Mouse (Mus musculus) limb, embryonic 11.5 days (tissue): ENCODE results near the gene U2af1l4. TPM values are rescaled to one million over a fixed set of nuclear protein-coding genes. Genes with fewer than 3 reads are reported as not detected.

Experiments used
- ATAC-seq: fragments of 200-750 bp; cut with Nextera tagmentation; 2 replicates; pipeline ENCODE4 v1.8.0; 2017; ENCODE audit warnings: low read depth; ENCODE audit not compliant: insufficient number of reproducible peaks, low FRiP score, low TSS enrichment
- DNase-seq: peaks from one replicate; pipeline ENCODE4 v3.0.0-alpha.2; 2015; ENCODE audit warnings: low spot score
- H3K27ac ChIP-seq: fragments of 300-500 bp; sonication (generic); replicated peaks from 2 replicates; pipeline ENCODE4 v1.5.1; 2014; ENCODE audit warnings: low read depth, mild to moderate bottlenecking, low read length
- H3K27me3 ChIP-seq: fragments of 300-500 bp; sonication (generic); 2 replicates; pipeline ENCODE4 v1.6.1; 2014; ENCODE audit warnings: mild to moderate bottlenecking, low read length, mixed read lengths; ENCODE audit not compliant: control insufficient read depth, insufficient read depth
- H3K36me3 ChIP-seq: fragments of 300-500 bp; sonication (generic); 2 replicates; pipeline ENCODE4 v1.6.1; 2014; ENCODE audit warnings: mild to moderate bottlenecking, low read length, moderate library complexity, mixed read lengths; ENCODE audit not compliant: control insufficient read depth, insufficient read depth
- H3K4me1 ChIP-seq: fragments of 300-500 bp; sonication (generic); 2 replicates; pipeline ENCODE4 v1.6.1; 2014; ENCODE audit warnings: low read length, mixed read lengths; ENCODE audit not compliant: control insufficient read depth, insufficient read depth
- H3K4me2 ChIP-seq: fragments of 300-500 bp; sonication (generic); 2 replicates; pipeline ENCODE4 v1.6.1; 2014; ENCODE audit warnings: low read depth, mild to moderate bottlenecking, moderate library complexity; ENCODE audit not compliant: severe bottlenecking
- H3K4me3 ChIP-seq: fragments of 300-500 bp; sonication (generic); 2 replicates; pipeline ENCODE4 v1.5.1; 2014; ENCODE audit warnings: low read depth, low read length
- H3K9ac ChIP-seq: fragments of 300-500 bp; sonication (generic); 2 replicates; pipeline ENCODE4 v1.6.1; 2014; ENCODE audit warnings: mild to moderate bottlenecking, low read length
- H3K9me3 ChIP-seq: fragments of 300-500 bp; sonication (generic); 2 replicates; pipeline ENCODE4 v1.6.1; 2016; ENCODE audit warnings: low read length; ENCODE audit not compliant: control insufficient read depth
- WGBS: fragments of 180-500 bp; shearing (Covaris S2); extraction: QIAGEN DNeasy Blood & Tissue Kit; methylation state at CpG from one replicate; pipeline ENCODE4 v1.1.7; 2014; 5-methylcytosine and 5-hydroxymethylcytosine counted together
- polyA plus RNA-seq: library from polyadenylated mRNA; unstranded; fragments of >200 nt; fragmentation: Nextera tagmentation; extraction: Ambion mirVana; gene quantifications from 2 replicates; pipeline ENCODE4 v1.2.1, GENCODE M21; 2014

Gene U2af1l4
- polyA plus RNA-seq = 91.9 and 100 TPM in 2 replicates

- ATAC-seq = peak; percentile 84
- peak; percentile 96 for DNase-seq
- WGBS = under 1% methylated on average over 45 of the region's 45 CpGs
Observed at GRCm38 (mm10) chr7:30563117-30563905, at the start of gene U2af1l4, which contains the start of the genes Gm49396 and Psenen. Gene U2af1l4, plus strand, starts transcription at chr7:30563301. Gene Gm49396, plus strand, starts transcription at chr7:30563344. Gene Psenen, minus strand, starts transcription at chr7:30563627.

GRCm38 (mm10) chr7:30515003-30515760 lies 47.9 kb upstream of the U2af1l4 start:
- Histone ChIP-seq H3K9ac (no peak overlapping the region), H3K4me1 (no peaks in the 10 kb centered on the region), H3K4me2 (no peak overlapping the region), H3K4me3 (no peak overlapping the region), H3K27ac (no peak overlapping the region), H3K36me3 (no peaks in the 10 kb centered on the region), H3K9me3 (no peaks in the 10 kb centered on the region), H3K27me3 (no peaks in the 10 kb centered on the region)
- ATAC-seq (no peak), DNase-seq (no peak)
- 53% methylated on average over 24 of the region's 24 CpGs for WGBS

More at GRCm38 (mm10) chr7:30563117-30563905, at the start of gene U2af1l4, which contains the start of the genes Gm49396 and Psenen:
- Histone ChIP-seq H3K9ac (peak within 1 kb of the TSS; percentile 81), H3K4me1 (peaks cover 10% of the 10 kb centered on the region), H3K36me3 (peaks cover 6% of the 10 kb centered on the region; the same call in 1 of the 2 replicates), H3K27ac (peak within 1 kb of the TSS; percentile 92), H3K4me2 (peak within 1 kb of the TSS; percentile 53), H3K9me3 (no peaks in the 10 kb centered on the region), H3K27me3 (no peaks in the 10 kb centered on the region), H3K4me3 (peak within 1 kb of the TSS; percentile 71)

GRCm38 (mm10) chr7:30518325-30518724 lies 44.8 kb upstream of the U2af1l4 start:
- Histone ChIP-seq H3K27me3 (no peaks in the 10 kb centered on the region), H3K4me1 (no peaks in the 10 kb centered on the region), H3K4me2 (no peak overlapping the region), H3K9ac (no peak overlapping the region), H3K4me3 (no peak overlapping the region), H3K36me3 (0 out of 2 replicates have a peak, but pooled peaks cover 2% of the 10 kb centered on the region), H3K9me3 (no peaks in the 10 kb centered on the region), H3K27ac (no peak overlapping the region)
- ATAC-seq = no peak
- DNase-seq = no peak
- 40% methylated on average over 8 of the region's 8 CpGs for WGBS

- no peaks in the 10 kb centered on the region for H3K4me1 ChIP-seq
- no peak overlapping the region for H3K27ac ChIP-seq
- H3K4me3 ChIP-seq = no peak overlapping the region
- no peaks in the 10 kb centered on the region for H3K9me3 ChIP-seq
- no peaks in the 10 kb centered on the region for H3K27me3 ChIP-seq
- 0 out of 2 replicates have a peak, but pooled peaks cover 5% of the 10 kb centered on the region for H3K36me3 ChIP-seq
- DNase-seq = no peak
- 82% methylated on average over 4 of the region's 4 CpGs for WGBS
- no peak for ATAC-seq
- H3K9ac ChIP-seq = no peak overlapping the region
- H3K4me2 ChIP-seq = no peak overlapping the region
Observed at GRCm38 (mm10) chr7:30520396-30520795, 42.7 kb upstream of the U2af1l4 start.

GRCm38 (mm10) chr7:30520856-30521255 lies 42.2 kb upstream of the U2af1l4 start:
- WGBS = 82% methylated on average over 5 of the region's 5 CpGs
- H3K27me3 ChIP-seq = no peaks in the 10 kb centered on the region
- H3K9ac ChIP-seq = no peak overlapping the region
- H3K36me3 ChIP-seq = 0 out of 2 replicates have a peak, but pooled peaks cover 5% of the 10 kb centered on the region
- H3K4me2 ChIP-seq = no peak overlapping the region
- ATAC-seq = no peak
- no peaks in the 10 kb centered on the region for H3K9me3 ChIP-seq
- H3K27ac ChIP-seq = no peak overlapping the region
- no peak for DNase-seq
- H3K4me1 ChIP-seq = no peaks in the 10 kb centered on the region
- no peak overlapping the region for H3K4me3 ChIP-seq

GRCm38 (mm10) chr7:30522871-30523270 lies 40.2 kb upstream of the U2af1l4 start:
- Histone ChIP-seq H3K4me2 (no peak overlapping the region), H3K4me1 (0 out of 2 replicates have a peak, but pooled peaks cover 9% of the 10 kb centered on the region), H3K9ac (no peak overlapping the region), H3K36me3 (peaks cover 8% of the 10 kb centered on the region; the same call in 1 of the 2 replicates), H3K9me3 (no peaks in the 10 kb centered on the region), H3K27ac (no peak overlapping the region), H3K27me3 (no peaks in the 10 kb centered on the region), H3K4me3 (no peak overlapping the region)
- WGBS = 83% methylated on average over 10 of the region's 10 CpGs
- DNase-seq (no peak), ATAC-seq (no peak)

- Histone ChIP-seq H3K27me3 (no peaks in the 10 kb centered on the region), H3K4me3 (no peak overlapping the region), H3K9ac (no peak overlapping the region), H3K27ac (no peak overlapping the region), H3K9me3 (no peaks in the 10 kb centered on the region), H3K4me1 (0 out of 2 replicates have a peak, but pooled peaks cover 9% of the 10 kb centered on the region), H3K36me3 (peaks cover 19% of the 10 kb centered on the region), H3K4me2 (no peak overlapping the region)
- ATAC-seq = no peak
- no peak for DNase-seq
- WGBS = 81% methylated on average over 6 of the region's 6 CpGs
Observed at GRCm38 (mm10) chr7:30524487-30524886, 38.6 kb upstream of the U2af1l4 start.

- WGBS = 23% methylated on average over 10 of the region's 10 CpGs
- H3K27ac ChIP-seq = no peak overlapping the region
- H3K36me3 ChIP-seq = peaks cover 25% of the 10 kb centered on the region
- H3K9ac ChIP-seq = no peak overlapping the region; the same call in 1 of the 2 replicates
- H3K4me1 ChIP-seq = 0 out of 2 replicates have a peak, but pooled peaks cover 9% of the 10 kb centered on the region
- H3K4me2 ChIP-seq = no peak overlapping the region
- no peaks in the 10 kb centered on the region for H3K9me3 ChIP-seq
- H3K27me3 ChIP-seq = no peaks in the 10 kb centered on the region
- H3K4me3 ChIP-seq = no peak overlapping the region
- no peak for DNase-seq
- no peak for ATAC-seq
Observed at GRCm38 (mm10) chr7:30525954-30526353, 37.1 kb upstream of the U2af1l4 start.
